Mouse (Mus musculus) liver, postnatal 0 days (tissue): ENCODE results near the gene Marf1.

Experiments used
- CTCF ChIP-seq: sonication (generic); IDR thresholded peaks from 2 replicates; pipeline ENCODE4 v1.5.1; 2016; ENCODE audit warnings: antibody characterized with exemption, low read depth
- EP300 ChIP-seq: IDR thresholded peaks from 2 replicates; pipeline ENCODE4 v1.6.1; 2016; ENCODE audit warnings: antibody characterized with exemption, low read depth, mild to moderate bottlenecking

DNA sequence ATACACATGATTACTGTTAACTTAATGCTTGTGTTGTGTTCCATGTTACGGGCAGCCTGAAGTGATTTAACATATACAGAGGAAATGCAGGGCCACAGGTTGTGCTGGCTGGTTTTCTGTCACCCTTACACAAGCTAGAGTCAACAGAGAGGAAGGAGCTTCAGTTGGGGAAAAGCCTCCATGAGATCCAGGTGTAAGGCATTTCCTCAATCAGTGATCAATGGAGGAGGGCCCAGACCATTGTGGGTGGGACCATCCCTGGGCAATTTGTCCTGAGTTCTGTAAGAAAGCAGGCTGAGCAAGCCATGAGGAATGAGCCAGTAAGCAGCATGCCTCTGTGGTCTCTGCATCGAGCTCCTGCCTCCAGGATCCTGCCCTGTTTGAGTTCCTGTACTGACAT, 71.4 kb downstream of the Marf1 start:
- TF ChIP-seq EP300 (no peak), CTCF (no peak)
